Mouse (Mus musculus): ENCODE data around the gene Syt1.

GRCm38 (mm10) chr10:108636086-108636485, 374.7 kb downstream of the Syt1 start:
- no peak for TF ChIP-seq CTCF (IDR thresholded peaks at IDR 0.05)
- no peak for TF ChIP-seq EP300 (IDR thresholded peaks at IDR 0.05)
